Mouse (Mus musculus): ENCODE measurements around the gene Scyl1.

DNA sequence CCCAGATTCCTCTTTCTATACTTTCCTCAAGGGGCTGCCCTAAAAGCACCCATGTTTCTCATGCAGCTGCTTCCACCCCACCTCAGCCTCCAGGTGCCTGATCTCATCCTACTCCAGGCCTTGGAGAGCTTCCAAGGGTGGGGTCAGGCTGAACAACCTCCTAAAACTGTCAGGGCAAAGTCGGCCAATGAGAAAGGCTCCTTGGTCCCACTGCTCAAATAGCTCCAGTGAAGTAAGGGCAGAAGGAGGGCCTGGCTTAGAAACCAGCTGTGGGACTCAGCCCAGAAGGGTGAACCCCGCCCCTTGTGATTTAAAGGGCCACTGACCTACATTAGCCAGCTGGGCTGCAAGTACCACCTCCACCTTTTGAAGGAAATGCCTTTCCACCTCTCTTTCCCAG is 57.5 kb downstream of the Scyl1 start:
- no peak for TF ChIP-seq CTCF (IDR thresholded peaks at IDR 0.05)
- TF ChIP-seq EP300 (IDR thresholded peaks at IDR 0.05), result peak; percentile 50
